Mouse (Mus musculus) neural tube, embryonic 14.5 days (tissue): Measurements from ENCODE around the gene Slc8a3. TPM values are rescaled to one million over a fixed set of nuclear protein-coding genes. Genes with fewer than 3 reads are reported as not detected.
A peak's percentile ranks its signal among the peaks of the same experiment; 100 is the strongest.

ENCODE experiments used
- ATAC-seq: fragments of 200-750 bp; cut with Nextera tagmentation; 2 replicates; pipeline ENCODE4 v1.8.0; 2017; ENCODE audit warnings: low read depth, mild to moderate bottlenecking, moderate TSS enrichment, moderate library complexity
- H3K27ac ChIP-seq: fragments of 300-500 bp; sonication (generic); 2 replicates; pipeline ENCODE4 v1.5.1; 2014; ENCODE audit warnings: low read depth, mild to moderate bottlenecking, control low read depth, low read length, moderate library complexity, mixed read lengths
- H3K27me3 ChIP-seq: fragments of 300-500 bp; sonication (generic); 2 replicates; pipeline ENCODE4 v1.6.1; 2014; ENCODE audit warnings: low read length; ENCODE audit not compliant: control insufficient read depth, insufficient read depth
- H3K36me3 ChIP-seq: fragments of 300-500 bp; sonication (generic); 2 replicates; pipeline ENCODE4 v1.6.1; 2014; ENCODE audit warnings: low read length, mixed read lengths; ENCODE audit not compliant: control insufficient read depth, insufficient read depth
- H3K4me1 ChIP-seq: fragments of 300-500 bp; sonication (generic); 2 replicates; pipeline ENCODE4 v1.6.1; 2014; ENCODE audit warnings: low read length; ENCODE audit not compliant: control insufficient read depth, insufficient read depth
- H3K4me2 ChIP-seq: fragments of 300-500 bp; sonication (generic); 2 replicates; pipeline ENCODE4 v1.6.1; 2014; ENCODE audit warnings: mild to moderate bottlenecking, low read depth, low read length, control low read depth
- H3K4me3 ChIP-seq: fragments of 300-500 bp; sonication (generic); 2 replicates; pipeline ENCODE4 v1.5.1; 2014; ENCODE audit warnings: low read depth, low read length, control low read depth, mixed read lengths
- H3K9ac ChIP-seq: fragments of 300-500 bp; sonication (generic); replicated peaks from 2 replicates; pipeline ENCODE4 v1.6.1; 2014; ENCODE audit warnings: low read depth, mild to moderate bottlenecking, control low read depth, low read length, mixed read lengths
- H3K9me3 ChIP-seq: fragments of 300-500 bp; sonication (generic); 2 replicates; pipeline ENCODE4 v1.6.1; 2016; ENCODE audit warnings: low read length; ENCODE audit not compliant: control insufficient read depth
- WGBS: fragments of 180-500 bp; shearing (Covaris S2); extraction: QIAGEN DNeasy Blood & Tissue Kit; methylation state at CpG from one replicate; pipeline ENCODE4 v1.1.7; 2014; 5-methylcytosine and 5-hydroxymethylcytosine counted together
- polyA plus RNA-seq: library from polyadenylated mRNA; unstranded; fragments of >200 nt; fragmentation: Nextera tagmentation; extraction: Ambion mirVana; gene quantifications from 2 replicates; pipeline ENCODE4 v1.2.1, GENCODE M21; 2014

Slc8a3 gene
- polyA plus RNA-seq, 1 experiment from 2014 or later: 12.7 TPM

GRCm38 (mm10) chr12:81203226-81203625 is 129.8 kb downstream of the Slc8a3 start:
- H3K4me2 ChIP-seq: no peak overlapping the region
- H3K9ac ChIP-seq: no peak overlapping the region
- no peak overlapping the region for H3K4me3 ChIP-seq
- no peak overlapping the region for H3K27ac ChIP-seq
- no peak for ATAC-seq
- no peaks in the 10 kb centered on the region for H3K27me3 ChIP-seq
- H3K36me3 ChIP-seq: peaks cover 3% of the 10 kb centered on the region; the same call in 1 of the 2 replicates
- 10% methylated on average over 1 of the region's 1 CpGs for WGBS
- no peaks in the 10 kb centered on the region for H3K4me1 ChIP-seq
- no peaks in the 10 kb centered on the region for H3K9me3 ChIP-seq

GRCm38 (mm10) chr12:81199280-81199955 is 133.6 kb downstream of the Slc8a3 start:
- Histone ChIP-seq H3K4me3 (no peak overlapping the region), H3K9ac (no peak overlapping the region), H3K27ac (no peak overlapping the region), H3K4me2 (no peak overlapping the region), H3K36me3 (peaks cover 3% of the 10 kb centered on the region; the same call in 1 of the 2 replicates), H3K9me3 (no peaks in the 10 kb centered on the region), H3K4me1 (no peaks in the 10 kb centered on the region), H3K27me3 (no peaks in the 10 kb centered on the region)
- peak; percentile 95 for ATAC-seq
- 32% methylated on average over 23 of the region's 23 CpGs for WGBS

- Histone ChIP-seq H3K9ac (no peak overlapping the region), H3K4me2 (no peak overlapping the region), H3K27ac (no peak overlapping the region), H3K4me3 (no peak overlapping the region), H3K9me3 (no peaks in the 10 kb centered on the region), H3K27me3 (no peaks in the 10 kb centered on the region), H3K36me3 (no peaks in the 10 kb centered on the region), H3K4me1 (no peaks in the 10 kb centered on the region)
- no peak for ATAC-seq
- WGBS: 80% methylated on average over 5 of the region's 5 CpGs
Measured at GRCm38 (mm10) chr12:81197468-81198075, 135.4 kb downstream of the Slc8a3 start.

DNA sequence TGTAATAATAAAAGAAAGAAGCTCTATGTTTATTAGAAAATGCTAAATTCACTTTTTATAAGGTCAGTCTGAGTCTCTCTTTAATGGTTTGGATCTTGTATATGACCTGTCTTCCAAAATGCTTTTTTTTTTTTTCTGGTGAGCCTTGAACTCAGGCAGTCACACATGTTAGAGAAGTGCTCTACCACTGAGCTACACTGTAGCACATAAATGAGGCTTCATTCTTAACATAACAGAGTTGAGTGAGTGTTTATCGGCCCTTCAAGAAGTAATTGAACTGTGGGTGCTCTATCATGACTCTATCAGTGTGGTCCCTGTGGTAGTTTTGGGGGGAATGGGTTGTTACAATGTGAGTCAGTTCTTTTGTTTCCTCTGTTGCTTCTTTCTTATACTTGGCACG is 139.0 kb downstream of the Slc8a3 start:
- Histone ChIP-seq H3K9me3 (no peaks in the 10 kb centered on the region), H3K4me2 (no peak overlapping the region), H3K36me3 (no peaks in the 10 kb centered on the region), H3K27ac (no peak overlapping the region), H3K27me3 (no peaks in the 10 kb centered on the region), H3K4me1 (no peaks in the 10 kb centered on the region), H3K9ac (no peak overlapping the region), H3K4me3 (no peak overlapping the region)
- WGBS: 85% methylated on average over 2 of the region's 2 CpGs
- no peak for ATAC-seq

- no peak for ATAC-seq
- H3K27me3 ChIP-seq: no peaks in the 10 kb centered on the region
- no peak overlapping the region for H3K27ac ChIP-seq
- H3K36me3 ChIP-seq: no peaks in the 10 kb centered on the region
- no peaks in the 10 kb centered on the region for H3K9me3 ChIP-seq
- 96% methylated on average over 1 of the region's 1 CpGs for WGBS
- no peaks in the 10 kb centered on the region for H3K4me1 ChIP-seq
- H3K4me2 ChIP-seq: no peak overlapping the region
- H3K4me3 ChIP-seq: no peak overlapping the region
- no peak overlapping the region for H3K9ac ChIP-seq
Measured at GRCm38 (mm10) chr12:81189636-81190035, 143.3 kb downstream of the Slc8a3 start.

DNA sequence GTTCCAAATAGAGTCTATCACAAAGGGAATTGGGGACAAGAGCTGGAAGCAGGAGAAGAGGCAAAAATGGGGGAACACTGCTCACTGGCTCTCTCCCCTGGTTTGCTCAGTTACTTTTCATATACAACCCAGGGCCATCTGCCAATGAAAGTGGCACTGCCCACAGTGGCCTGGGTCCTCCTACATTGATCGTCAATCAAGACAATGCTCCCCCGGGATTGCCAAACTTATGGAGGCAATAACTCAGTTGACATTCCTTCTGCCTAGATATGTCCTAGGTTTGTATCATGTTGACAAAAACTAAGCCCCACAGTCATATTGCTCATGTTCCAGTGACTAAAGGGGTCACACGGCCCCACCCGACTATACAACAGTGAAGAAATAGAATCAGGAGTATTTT is 144.0 kb downstream of the Slc8a3 start:
- no peaks in the 10 kb centered on the region for H3K9me3 ChIP-seq
- H3K4me3 ChIP-seq: no peak overlapping the region
- no peak overlapping the region for H3K27ac ChIP-seq
- no peak for ATAC-seq
- H3K4me1 ChIP-seq: no peaks in the 10 kb centered on the region
- H3K27me3 ChIP-seq: no peaks in the 10 kb centered on the region
- H3K4me2 ChIP-seq: no peak overlapping the region
- WGBS: 95% methylated on average over 4 of the region's 4 CpGs
- no peak overlapping the region for H3K9ac ChIP-seq
- no peaks in the 10 kb centered on the region for H3K36me3 ChIP-seq

GRCm38 (mm10) chr12:81188423-81188822 is 144.6 kb downstream of the Slc8a3 start:
- 92% methylated on average over 3 of the region's 3 CpGs for WGBS
- no peak overlapping the region for H3K27ac ChIP-seq
- no peaks in the 10 kb centered on the region for H3K4me1 ChIP-seq
- ATAC-seq: no peak
- no peak overlapping the region for H3K4me3 ChIP-seq
- H3K4me2 ChIP-seq: no peak overlapping the region
- H3K36me3 ChIP-seq: no peaks in the 10 kb centered on the region
- H3K9me3 ChIP-seq: no peaks in the 10 kb centered on the region
- H3K9ac ChIP-seq: no peak overlapping the region
- H3K27me3 ChIP-seq: no peaks in the 10 kb centered on the region

DNA sequence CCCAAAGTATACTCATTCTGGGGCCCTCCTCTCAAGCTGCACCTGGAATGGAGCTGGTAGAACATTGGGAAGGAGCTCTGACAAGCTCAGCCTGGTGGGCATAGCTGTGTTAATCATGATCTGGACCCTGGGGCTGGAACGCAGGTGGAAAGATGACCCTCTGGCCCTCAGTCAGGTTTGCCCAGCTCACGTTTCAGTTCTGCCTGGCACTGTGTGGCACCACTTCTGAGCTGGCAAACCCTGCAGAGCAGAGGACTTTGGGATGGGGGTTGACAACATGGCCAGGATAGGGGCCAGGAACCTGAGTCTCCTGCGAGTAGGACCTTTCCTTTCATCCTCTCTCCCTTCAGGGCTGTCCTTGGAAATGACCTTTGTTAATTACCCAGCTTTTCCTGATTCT is 146.3 kb downstream of the Slc8a3 start:
- ATAC-seq: no peak
- WGBS: 97% methylated on average over 3 of the region's 3 CpGs

GRCm38 (mm10) chr12:81186081-81186480 is 146.9 kb downstream of the Slc8a3 start:
- no peak overlapping the region for H3K27ac ChIP-seq
- no peak for ATAC-seq

More for the DNA sequence above, 146.3 kb downstream of the Slc8a3 start:
- Histone ChIP-seq H3K4me2 (no peak overlapping the region), H3K36me3 (no peaks in the 10 kb centered on the region), H3K9ac (no peak overlapping the region), H3K27me3 (no peaks in the 10 kb centered on the region), H3K4me1 (no peaks in the 10 kb centered on the region), H3K27ac (no peak overlapping the region), H3K9me3 (no peaks in the 10 kb centered on the region), H3K4me3 (no peak overlapping the region)

More at GRCm38 (mm10) chr12:81186081-81186480, 146.9 kb downstream of the Slc8a3 start:
- no peak overlapping the region for H3K9ac ChIP-seq
- H3K27me3 ChIP-seq: no peaks in the 10 kb centered on the region
- no peaks in the 10 kb centered on the region for H3K4me1 ChIP-seq
- no peak overlapping the region for H3K4me2 ChIP-seq
- no peaks in the 10 kb centered on the region for H3K9me3 ChIP-seq
- H3K36me3 ChIP-seq: no peaks in the 10 kb centered on the region
- 98% methylated on average over 4 of the region's 4 CpGs for WGBS
- H3K4me3 ChIP-seq: no peak overlapping the region
